In the genomic region with DNA sequence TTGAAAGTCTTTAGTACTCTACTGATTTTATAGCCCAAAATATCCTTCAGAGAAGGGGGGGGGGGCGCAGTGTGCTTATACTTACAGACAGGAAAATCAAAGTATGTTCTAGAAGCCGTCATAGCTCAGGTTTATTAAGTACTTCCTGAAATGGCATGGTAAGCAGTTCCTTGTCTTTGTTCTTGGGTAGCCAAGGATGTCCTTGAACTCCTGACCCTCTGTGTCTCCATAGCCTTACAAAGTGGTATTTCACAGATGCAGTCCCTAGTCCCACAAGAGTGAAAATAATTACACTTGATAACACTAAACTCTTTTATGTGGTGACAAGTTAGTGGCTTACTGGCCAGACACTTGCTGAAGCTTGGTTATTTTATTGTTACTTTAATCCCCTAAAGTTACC, we compare ENCODE assay signal across 8 mouse cellular contexts. TPM values are rescaled to one million over a fixed set of nuclear protein-coding genes. Genes with fewer than 3 reads are reported as not detected.
DNase-seq lines count a peak whose midpoint lies in the region; ATAC-seq and TF ChIP-seq lines count a peak whose summit lies in the region.

No protein-coding gene starts in this region.

- H3K27me3 ChIP-seq in intestine, postnatal 0 days (replicated peaks; ENCODE audit: control insufficient read depth, insufficient read depth, low read length): no peaks in the 10 kb centered on the region

- TF ChIP-seq CTCF in intestine, postnatal 0 days (IDR thresholded peaks at IDR 0.05; ENCODE audit: low read depth): no peak

- peaks cover 3% of the 10 kb centered on the region; the same call in 1 of the 2 replicates for H3K4me1 ChIP-seq in intestine, postnatal 0 days (replicated peaks; ENCODE audit: control insufficient read depth, insufficient read depth, low read length)

- H3K4me3 ChIP-seq in intestine, postnatal 0 days (ENCODE audit: low read depth, low read length): peak overlapping the region; percentile 98; the same call in 1 of the 2 replicates

- H3K9ac ChIP-seq in intestine, postnatal 0 days (ENCODE audit: low read depth, low read length): no peak overlapping the region

- no peak for ATAC-seq in intestine, postnatal 0 days

- no peaks in the 10 kb centered on the region for H3K36me3 ChIP-seq in intestine, postnatal 0 days (ENCODE audit: control insufficient read depth, insufficient read depth)

- H3K4me2 ChIP-seq in intestine, postnatal 0 days (replicated peaks; ENCODE audit: low read depth): peak overlapping the region; percentile 89

- peak; percentile 20 for DNase-seq in kidney, postnatal 14 days
- DNase-seq in kidney, adult 8-10 months: no peak
- DNase-seq in embryo, embryonic 10.5 days (ENCODE audit: low spot score): peak; percentile 62
- peak; percentile 47 for DNase-seq in naive thymus-derived CD4-positive, alpha-beta T cell, adult 2 months (ENCODE audit: low read depth)
- no peak for DNase-seq in cerebellum, postnatal 25 days
- no peak for DNase-seq in adrenal gland, postnatal 10 days
- no peak for DNase-seq in urinary bladder, adult 2 months (ENCODE audit: low spot score)

- peak overlapping the region; percentile 100 for H3K27ac ChIP-seq in intestine, postnatal 0 days (ENCODE audit: low read depth, low read length)

- WGBS in intestine, postnatal 0 days: 25% methylated on average over 2 of the region's 2 CpGs

- no peaks in the 10 kb centered on the region for H3K9me3 ChIP-seq in intestine, postnatal 0 days (ENCODE audit: control insufficient read depth)

RNA-seq across cellular contexts. Expression of gene Pbld2, which starts 0.9 kb away (rescaled TPM):
- polyA plus RNA-seq in intestine, postnatal 0 days (2015; fragmentation: Nextera tagmentation; extraction: Ambion mirVana): 36.2 and 43.7 TPM in 2 replicates
- total RNA-seq in adrenal gland, postnatal 10 days (2021): 1 to 10 TPM; 3.2 to 6.4 TPM
- polyA plus RNA-seq in urinary bladder, adult 2 months (2012; rRNA removed): 3.6 and 4.7 TPM in 2 replicates

RNA-seq across cellular contexts. Expression of gene Hnrnph3, which starts 1.0 kb away (rescaled TPM):
- polyA plus RNA-seq in intestine, postnatal 0 days (2015; fragmentation: Nextera tagmentation; extraction: Ambion mirVana): 21.2 and 25.0 TPM in 2 replicates
- total RNA-seq in adrenal gland, postnatal 10 days (2021): 10 to 100 TPM; 36.4 to 51.7 TPM
- polyA plus RNA-seq in urinary bladder, adult 2 months (2012; rRNA removed): 55.0 and 73.1 TPM in 2 replicates

RNA-seq across cellular contexts. Expression of gene Pbld1, which starts 34.9 kb away (rescaled TPM):
- 1.8 and 2.1 TPM in 2 replicates for polyA plus RNA-seq in intestine, postnatal 0 days (2015; fragmentation: Nextera tagmentation; extraction: Ambion mirVana)
- total RNA-seq in adrenal gland, postnatal 10 days (2021): 10 to 100 TPM; 13.0 to 31.0 TPM
- polyA plus RNA-seq in urinary bladder, adult 2 months (2012; rRNA removed): 4.4 and 4.6 TPM in 2 replicates

RNA-seq across cellular contexts. Expression of gene Rufy2, which starts 45.0 kb away (rescaled TPM):
- polyA plus RNA-seq in intestine, postnatal 0 days (2015; fragmentation: Nextera tagmentation; extraction: Ambion mirVana): 13.9 and 18.8 TPM in 2 replicates
- 10 to 100 TPM; 14.8 to 30.7 TPM for total RNA-seq in adrenal gland, postnatal 10 days (2021)
- 10.9 and 12.9 TPM in 2 replicates for polyA plus RNA-seq in urinary bladder, adult 2 months (2012; rRNA removed)

Comparison
In these comparisons a context has a peak if more than half of its experiments do, and no peak if none do; other contexts are left out.
1. DNase-seq: peak in kidney, postnatal 14 days (single experiment), embryo, embryonic 10.5 days (single experiment) and naive thymus-derived CD4-positive, alpha-beta T cell, adult 2 months (single experiment); none in kidney, adult 8-10 months (0 of 2), cerebellum, postnatal 25 days (0 of 2), adrenal gland, postnatal 10 days (single experiment) and urinary bladder, adult 2 months (single experiment).